Mouse (Mus musculus): ENCODE results near the gene Zfp37.
A peak's percentile ranks its signal among the peaks of the same experiment; 100 is the strongest.
"Not testable (repeated sequence)": the region's sequence is repeated elsewhere in the genome, so short reads cannot be mapped to it uniquely, and the experiment has no call there.

The Zfp37 gene

DNA sequence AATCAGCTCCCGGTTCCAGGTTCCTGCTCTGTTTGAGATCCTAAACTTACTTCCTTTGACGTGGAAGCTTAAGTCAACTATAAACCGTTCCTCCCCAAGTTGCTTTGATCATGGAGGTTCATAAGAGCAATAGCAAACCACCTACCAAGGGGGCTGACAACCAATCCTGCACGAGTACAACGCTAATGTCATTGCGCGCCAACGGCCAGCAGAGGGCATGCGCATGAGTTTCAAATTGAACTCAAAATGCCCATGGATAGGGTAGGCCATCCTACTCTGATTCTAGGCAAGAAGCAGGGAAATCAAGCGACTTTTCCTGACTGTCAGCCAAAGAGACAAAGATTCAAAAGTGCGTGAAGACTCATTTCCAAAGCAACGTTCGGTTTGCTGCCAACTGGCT, at the start of gene Zfp37:
Gene Zfp37 (minus strand): TSS at position 279 of the 400 bp plus-strand sequence.
- peak; percentile 7 for DNase-seq

DNA sequence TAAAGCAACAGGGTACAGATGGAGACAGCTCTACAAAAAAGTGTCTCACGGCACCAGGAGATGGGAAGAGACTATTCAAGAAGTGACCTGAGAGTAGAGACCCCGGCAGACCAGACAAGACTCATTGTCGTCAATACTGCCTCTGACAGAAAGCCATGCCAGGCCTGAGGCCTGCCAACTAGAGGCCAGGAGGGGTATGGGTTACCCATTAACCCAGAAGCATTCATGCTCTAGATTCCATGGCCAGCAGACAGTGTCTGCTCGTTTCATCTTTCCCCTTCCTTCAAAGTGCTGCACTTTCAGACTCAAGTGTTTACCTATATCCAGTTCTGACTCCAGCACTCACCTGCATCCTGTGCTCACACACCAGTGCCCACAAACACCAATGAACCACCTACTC, 47.2 kb upstream of the Zfp37 start:
- no peak for DNase-seq

DNA sequence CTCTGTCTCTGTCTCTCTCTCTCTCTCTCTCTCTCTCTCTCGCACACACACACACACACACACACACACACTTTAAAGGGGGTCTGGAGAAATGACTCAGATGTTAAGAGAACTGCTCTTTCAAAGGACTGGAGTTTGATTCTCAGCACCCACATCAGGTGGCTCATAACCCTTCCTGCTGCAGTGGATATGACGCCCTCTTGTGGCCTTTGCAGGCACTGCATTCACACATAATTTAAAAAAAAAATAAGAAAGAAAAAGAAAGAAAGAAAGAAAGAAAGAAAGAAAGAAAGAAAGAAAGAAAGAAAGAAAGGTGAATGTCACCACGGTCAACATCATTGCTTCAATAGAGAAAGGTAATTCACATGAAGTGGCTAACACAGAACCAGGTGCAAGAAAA, 46.4 kb upstream of the Zfp37 start:
- no peak for DNase-seq

DNA sequence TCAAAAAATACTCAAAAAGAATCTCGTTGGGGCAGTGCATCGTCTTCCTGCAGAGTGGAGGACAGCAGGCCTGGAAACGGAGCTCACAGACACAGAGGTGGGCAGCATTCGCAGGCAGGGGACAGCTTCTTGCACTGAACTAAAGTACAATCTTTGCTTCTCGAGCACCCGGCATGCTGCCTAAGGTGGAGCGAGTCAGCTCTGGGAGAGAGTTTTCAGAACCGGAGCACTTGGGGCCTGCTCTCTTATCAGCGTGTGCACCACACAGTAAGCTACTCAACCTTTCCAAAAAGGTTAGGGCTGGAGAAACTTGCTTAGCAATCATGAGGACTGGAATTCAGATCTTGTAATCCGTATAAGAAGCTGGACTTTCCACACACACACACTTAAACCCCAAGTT, 45.8 kb upstream of the Zfp37 start:
- no peak for DNase-seq

DNA sequence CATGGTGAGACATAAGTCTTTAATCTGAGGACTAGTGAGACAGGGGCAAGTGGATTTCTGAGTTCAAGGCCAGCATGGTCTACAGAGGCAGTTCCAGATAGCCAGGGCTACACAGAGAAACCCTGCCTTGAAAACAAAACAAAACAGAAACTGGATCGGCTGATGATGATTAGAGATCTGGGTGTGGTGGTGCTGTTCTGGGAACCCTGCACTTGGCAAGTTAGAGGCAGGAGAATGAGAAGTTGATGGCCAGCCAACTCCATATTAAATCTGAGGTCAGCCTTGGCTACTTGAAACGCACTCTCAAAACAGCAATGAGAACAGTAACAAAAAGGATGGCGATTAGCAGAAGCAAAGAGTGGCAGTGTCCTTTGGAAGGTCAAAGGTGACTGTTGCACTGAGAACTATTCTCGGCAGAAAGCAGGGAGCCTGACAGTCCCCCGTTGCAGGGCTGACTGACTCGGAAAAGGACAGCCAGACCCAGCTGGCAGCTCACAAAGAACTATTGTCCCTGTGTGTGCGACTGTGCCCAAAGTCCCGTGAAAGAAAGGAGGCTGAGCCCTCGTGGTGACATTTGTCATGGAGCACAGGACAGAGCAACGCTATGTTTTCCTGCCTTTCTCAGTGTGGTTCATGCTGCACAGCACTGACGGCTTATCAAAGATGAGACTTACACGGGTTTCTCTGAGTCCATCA, 44.1 kb upstream of the Zfp37 start:
- peak; percentile 19 for DNase-seq

DNA sequence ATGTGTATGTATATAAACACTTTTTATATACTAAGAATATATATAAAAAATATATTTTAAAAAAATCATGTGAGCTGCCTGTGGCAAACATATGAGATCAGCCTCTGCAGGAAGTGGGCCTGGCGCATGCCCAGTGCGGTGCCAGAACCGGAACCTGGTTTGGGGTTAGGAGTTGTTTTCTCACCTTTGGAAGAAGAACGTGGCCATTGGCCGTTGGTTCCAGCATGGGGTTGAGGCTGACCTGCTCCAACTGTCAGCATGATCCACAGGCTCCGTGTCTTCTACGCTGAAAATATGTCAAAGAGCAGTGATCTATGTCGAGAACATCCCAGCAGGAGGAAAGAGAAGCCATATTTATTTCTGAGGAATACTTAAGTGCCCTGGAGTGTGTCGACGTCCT, 43.1 kb upstream of the Zfp37 start:
- DNase-seq = no peak

DNA sequence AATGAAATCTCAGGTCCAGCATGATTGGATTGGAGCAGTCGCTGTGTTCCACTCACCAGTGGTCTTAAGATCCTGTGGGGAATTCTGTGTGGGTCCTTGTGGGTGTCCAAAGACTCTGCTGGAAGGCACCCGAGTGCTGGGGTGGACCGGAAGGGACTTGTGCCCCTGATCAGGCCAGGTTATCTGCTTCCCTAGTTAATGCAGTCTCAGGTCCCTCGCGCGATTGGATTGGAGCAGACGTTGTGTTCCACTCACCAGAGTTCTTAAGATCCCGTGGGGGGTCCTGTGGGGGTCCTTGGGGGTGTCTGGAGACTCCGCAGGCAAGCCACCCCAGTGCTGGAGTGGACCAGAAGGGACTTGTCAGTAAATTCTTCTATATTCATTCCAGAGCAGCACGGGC, 41.8 kb upstream of the Zfp37 start:
- no peak for DNase-seq

DNA sequence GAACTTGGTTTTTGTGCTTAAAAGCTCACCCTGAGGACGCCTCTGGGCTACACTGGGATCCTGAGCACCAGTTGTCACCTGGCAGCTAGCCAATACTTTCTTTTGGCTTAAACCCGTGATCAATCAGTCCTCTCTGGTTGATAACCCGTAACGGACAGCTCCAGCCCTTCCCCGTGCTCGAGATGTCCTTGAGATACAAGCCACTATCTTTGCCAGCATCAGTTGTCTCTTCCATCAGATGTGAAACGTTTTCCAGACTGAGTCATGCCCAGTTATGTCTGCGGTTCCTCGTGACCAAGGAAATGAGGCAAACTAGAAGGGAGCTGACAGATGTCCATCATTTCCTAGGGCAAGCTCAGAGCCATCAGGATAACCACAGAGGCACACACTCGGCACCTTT, 36.3 kb upstream of the Zfp37 start:
- DNase-seq = no peak

DNA sequence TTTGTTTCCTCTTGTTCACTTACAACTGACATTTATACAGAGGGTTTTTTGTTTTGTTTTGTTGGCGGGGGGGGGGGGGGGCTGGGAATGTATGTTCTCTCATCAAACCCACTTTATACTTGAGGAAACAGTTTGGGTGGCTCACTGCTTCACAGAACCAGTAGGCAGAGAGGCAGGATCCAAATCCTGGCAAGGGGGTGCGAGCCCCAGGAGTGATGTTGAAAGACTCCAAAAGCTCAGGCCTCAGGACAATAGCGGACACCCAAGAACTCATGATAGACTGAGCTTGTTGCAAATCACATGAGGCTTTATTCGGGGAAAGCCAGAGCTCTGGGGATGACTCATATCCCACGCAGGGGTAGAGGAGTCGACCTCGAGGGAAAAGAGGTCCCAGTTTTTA, 35.2 kb upstream of the Zfp37 start:
- DNase-seq = not testable (repeated sequence)

DNA sequence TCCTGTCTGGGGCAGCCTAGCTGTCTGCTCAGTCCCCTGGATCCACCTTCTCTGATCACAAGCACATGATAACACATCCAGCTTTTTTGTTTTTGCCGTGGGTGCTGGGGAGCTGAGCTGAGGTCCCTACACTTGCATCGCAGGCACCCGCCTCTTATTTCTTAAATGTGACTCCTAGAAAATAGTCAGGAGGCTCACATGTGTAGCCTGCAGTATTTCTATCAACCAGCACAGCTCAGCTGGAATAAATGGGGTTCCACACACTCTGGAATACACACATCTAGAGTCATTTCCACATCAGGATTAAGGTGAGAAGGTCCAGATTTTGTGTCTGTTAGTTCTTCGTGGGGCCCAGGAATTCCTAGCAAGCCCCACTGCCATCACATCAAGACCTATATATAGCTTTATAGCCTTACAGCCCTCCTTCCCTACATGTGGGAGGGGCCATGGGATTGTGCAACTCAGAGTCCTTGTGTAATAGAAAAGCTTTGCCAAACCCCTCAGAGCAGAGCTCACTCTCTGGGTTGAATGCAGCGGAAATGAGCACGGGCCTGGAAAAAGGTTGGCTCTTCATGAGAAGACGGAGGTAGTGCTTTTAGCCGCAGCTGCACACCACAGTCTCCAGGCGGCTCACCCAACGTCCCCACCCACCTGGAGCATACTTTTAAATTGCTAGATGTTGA, 34.4 kb upstream of the Zfp37 start:
- peak; percentile 29 for DNase-seq

DNA sequence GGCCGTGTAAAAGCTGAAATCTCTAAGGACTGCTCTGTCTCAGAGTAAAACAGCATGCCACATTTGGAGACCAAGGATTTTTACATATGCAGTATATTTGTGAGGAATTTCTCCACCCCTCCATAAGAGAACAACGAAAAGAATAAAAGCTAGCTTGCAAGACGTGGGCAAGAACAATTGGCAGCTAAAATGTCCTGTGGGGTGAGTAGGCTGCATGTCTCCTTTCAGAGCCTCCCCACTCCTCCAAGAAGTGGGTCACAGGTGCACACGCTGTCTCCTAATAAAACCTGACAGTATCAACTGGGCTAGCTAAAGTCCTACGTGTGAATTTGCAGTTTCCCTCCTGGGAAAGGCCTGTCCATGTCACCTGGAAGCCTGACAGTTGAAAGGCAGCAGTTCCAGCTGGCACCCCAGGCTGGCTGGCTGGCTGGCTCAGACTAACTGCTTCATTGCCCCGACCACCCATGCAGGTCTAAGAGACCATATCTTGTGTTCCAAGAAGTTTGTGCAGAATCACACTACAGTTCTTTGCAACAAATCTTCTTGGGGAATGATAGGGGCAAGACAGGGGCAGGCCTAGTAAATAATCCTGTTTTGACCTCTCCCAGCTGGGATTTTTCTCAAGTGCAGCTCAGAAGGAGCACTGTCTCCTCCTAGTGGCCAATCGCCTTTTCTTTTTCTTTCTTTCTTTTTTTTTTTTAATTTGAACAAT, 32.4 kb upstream of the Zfp37 start:
- no peak for DNase-seq

DNA sequence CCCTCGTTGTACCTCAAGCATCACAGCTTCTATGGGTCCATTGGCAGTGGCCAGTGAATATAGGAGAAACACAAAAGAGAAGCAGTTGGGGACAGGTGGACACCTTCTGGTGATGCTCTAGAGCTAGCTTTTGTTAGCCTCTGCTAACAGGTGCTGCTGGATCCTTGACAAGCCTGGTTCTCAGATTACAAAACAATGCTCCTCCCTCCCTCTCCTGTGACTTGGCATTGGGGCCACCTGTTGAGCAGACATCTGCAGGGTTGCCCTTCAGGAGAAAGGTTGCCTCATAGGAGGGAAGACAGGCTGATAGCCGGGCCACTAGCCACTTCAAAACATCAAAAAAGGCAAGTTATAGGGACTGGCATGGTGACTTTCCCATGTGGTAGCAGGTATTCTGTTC, 31.4 kb upstream of the Zfp37 start, which contains the start of gene Slc31a2:
Gene Slc31a2 (plus strand): TSS at position 287 of the 400 bp plus-strand sequence.
- no peak for DNase-seq

DNA sequence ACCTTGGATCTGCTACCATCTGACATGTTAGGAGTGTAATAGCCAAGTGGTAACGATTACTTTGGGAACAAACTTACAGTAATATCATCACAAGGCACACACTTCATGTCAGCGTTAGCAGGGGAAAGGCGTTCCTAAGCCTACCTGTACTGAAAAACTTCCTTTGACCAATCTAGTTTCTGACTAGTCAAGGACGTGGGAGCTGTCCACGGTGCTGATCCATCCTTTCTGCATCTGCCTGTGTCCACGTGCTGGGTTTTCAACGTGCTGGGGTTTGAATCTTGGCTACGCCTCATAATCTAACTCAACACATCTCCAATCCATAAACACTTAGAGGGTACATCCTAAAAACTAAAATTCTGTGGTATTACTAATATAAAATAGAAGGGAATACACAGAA, 26.1 kb upstream of the Zfp37 start:
- DNase-seq = peak; percentile 45

DNA sequence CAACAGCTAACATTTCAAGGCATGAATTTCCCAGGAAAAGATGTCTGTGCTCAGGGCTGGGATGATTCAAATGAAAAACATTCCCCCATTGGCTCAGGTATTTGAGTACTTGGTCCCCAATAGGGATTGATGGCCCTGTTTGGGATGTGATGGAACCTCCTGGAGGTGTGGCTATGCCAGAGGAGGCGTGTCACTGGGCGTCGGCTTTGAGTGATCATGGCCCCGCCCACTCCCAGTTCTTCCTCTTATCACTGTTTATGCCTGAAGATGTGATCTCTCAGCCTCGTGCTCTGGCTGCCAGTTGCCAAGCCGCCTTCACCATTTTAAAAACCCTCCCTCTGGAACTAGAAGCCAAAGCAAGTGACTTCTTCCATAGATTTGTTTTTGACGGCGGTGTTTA, 23.7 kb upstream of the Zfp37 start:
- no peak for DNase-seq

DNA sequence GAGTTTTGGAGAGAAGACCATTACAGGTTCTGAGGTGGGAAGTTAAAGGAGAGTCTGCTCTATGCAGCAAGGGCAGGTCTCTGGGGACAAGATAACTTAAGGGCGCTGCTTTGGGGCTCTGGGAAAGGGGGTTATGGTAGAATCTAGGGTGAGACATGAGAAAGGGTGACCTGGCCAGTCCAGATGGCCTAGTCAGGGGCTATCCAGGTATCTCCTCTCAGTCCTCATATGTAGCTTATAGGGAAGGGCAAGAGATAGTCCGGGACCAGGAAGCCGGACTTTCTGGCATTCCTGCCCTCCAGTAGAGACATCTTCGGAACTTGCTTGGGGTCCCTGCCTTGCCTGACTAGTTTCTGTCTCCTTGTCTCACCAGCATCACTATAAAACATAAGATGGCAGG, 20.9 kb upstream of the Zfp37 start:
- no peak for DNase-seq

DNA sequence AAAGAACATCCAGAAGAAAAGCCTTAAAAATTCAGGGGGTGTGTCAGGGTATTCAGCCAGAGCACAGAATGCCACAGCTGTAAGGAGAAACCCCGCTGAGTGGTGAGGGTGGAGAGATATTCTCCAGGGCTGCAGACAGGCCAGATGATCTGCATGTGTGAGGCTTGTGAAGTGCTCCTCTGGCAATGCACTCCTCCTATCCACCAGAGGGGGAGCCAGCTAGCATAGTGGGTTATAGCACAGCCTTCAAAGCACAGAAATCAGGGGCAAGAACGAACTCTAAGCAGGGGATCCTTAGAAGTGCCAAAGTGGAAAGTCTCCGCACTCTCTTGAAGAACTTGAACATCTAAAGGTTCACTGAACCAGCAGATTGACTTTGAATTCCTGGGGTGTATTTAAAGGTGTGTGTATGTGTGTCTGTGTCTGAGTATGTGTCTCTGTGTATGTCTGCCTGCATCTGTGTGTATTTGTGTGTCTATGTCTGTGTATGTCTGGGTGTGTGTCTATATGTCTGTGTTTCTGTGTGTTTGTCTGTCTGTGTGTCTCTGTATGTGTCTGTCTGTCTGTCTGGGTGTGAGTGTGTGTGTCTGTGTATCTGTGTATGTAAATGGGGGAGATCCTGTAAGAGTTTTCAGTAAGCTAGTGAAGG, 20.2 kb upstream of the Zfp37 start:
- no peak for DNase-seq

DNA sequence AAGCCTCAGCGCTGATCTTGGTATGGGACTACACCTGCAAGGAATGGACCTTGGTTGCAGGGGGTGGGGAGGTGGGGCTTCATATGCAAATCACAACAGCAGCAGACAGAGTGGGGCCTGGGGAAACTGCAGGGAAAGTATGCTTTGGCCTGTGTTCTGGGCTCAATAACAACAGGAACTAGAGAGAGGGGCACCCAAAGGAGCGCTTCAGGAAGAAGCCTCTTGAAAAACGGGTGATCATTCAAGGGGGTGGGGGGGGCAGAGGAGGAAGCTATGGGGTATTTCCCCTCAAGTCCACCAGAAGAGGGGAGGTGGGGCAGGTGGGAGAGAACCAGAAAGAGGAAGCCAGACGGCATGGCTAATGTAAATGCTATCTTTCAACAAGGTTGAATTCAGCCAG, 17.5 kb upstream of the Zfp37 start:
- no peak for DNase-seq

DNA sequence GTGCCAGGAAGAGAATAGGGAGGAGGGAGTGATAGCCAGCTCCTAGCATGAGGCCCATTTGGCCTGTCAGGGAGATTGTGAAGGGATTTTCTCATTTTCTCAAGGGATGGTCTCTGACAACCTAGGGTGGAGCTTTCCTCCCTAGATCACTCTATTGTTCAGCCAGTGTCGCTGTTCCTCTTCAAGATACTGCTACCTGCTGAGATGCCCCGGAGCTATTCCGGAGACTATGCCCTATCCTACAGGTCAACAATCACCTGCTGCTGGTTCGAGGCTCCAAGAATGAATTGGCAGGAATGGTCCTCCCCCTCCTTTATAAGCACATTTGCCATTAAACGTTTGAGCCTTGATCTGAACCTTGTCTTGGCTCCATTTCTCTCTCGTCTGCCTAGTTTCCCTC, 9.7 kb upstream of the Zfp37 start:
- no peak for DNase-seq

DNA sequence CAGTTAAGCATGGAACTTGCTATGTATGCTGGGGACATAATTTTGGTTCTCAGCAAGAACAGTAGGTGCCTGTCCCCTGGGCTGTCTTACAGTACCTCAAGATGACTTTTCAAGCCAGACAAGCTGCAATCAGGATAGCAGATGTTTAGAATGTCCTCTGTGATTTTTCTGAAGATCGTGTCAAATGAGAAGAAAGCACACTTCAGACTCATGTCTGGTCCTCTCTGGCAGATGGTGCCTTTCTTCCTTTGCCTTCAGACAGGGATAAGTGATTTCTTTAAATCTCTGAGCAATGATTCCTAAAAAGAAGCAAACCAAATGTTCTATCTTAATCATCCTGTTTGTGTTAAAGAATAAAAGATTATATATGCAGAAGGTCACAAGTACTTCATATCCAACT, 694 bp downstream of the Zfp37 start:
- no peak for DNase-seq

DNA sequence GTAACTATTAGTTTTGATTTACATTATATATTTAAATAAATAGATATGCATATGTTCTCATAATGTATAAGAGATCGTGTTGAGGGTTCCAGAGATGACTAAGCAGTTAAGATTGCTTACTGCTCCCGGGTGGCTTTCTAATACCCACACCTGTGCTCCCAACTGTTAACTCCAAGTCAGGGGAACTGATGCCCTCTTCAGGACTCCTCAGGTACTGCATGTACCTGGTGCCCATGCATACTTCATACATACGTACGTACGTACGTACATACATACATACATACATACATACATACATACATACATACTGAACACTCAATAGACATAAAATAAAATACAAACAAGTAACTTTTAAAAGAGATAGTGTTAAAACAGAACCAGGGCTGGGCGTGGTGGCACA, 1.4 kb downstream of the Zfp37 start:
- peak; percentile 28 for DNase-seq

DNA sequence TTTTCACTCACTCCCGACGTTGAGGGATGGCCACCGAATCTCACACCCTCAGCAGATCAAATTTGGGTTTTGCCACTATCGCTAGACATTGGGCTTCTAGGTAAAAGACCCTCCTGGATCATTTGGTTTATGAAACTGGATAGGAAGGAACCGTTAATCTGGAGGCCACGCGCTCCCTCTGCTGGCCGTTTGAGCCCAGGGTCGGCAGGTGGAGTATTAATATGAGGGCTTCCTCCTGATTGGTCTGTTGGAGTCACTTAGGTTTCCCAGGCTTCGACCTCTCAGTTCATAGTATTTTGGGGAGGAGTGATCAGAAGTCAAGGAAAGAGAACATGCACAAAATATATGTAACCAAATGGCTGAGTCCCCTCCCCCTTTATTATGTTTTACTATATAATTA, 2.5 kb downstream of the Zfp37 start:
- DNase-seq = peak; percentile 72

DNA sequence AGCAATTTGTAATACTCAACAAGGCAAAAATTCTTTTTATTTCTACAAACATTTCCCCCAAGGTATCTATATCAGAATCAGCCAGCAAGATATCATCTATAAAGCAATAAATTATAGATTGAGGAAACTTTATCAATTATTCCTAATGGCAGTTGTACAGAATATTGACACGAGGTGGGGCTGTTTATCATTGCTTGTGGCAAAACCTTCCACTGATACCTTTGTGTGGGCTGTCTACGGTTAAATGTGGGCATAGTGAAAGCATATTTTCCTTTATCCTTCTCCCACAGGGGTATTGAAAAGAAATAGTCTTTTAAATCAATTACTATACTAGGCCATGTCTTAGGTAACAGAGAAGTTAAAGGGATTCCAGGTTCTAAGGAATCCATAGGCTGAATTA, 17.4 kb downstream of the Zfp37 start:
- DNase-seq = no peak

DNA sequence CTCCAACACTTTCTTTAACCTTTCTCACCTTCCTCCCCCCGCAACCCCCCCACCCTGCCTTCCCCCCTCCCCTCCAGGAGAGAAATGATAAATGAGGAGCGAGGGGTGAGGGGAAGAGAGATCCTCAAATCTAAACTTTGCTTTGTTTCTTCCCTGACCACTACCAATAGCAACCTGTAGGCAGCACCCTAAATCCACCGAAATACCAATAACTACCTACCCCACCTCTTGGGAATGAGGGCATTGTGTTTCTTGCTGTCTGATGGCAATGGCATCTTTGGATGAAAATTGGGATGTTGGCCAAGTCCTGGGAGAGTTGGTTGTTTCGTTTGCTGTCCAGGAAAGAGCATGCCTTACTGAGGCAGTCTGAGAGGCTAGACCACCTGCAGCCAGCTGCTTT, 20.8 kb downstream of the Zfp37 start:
- DNase-seq = no peak

Measured in lung, postnatal 36 days (tissue).